Comparison of ENCODE assay signal across 9 mouse cellular contexts in the genomic region with DNA sequence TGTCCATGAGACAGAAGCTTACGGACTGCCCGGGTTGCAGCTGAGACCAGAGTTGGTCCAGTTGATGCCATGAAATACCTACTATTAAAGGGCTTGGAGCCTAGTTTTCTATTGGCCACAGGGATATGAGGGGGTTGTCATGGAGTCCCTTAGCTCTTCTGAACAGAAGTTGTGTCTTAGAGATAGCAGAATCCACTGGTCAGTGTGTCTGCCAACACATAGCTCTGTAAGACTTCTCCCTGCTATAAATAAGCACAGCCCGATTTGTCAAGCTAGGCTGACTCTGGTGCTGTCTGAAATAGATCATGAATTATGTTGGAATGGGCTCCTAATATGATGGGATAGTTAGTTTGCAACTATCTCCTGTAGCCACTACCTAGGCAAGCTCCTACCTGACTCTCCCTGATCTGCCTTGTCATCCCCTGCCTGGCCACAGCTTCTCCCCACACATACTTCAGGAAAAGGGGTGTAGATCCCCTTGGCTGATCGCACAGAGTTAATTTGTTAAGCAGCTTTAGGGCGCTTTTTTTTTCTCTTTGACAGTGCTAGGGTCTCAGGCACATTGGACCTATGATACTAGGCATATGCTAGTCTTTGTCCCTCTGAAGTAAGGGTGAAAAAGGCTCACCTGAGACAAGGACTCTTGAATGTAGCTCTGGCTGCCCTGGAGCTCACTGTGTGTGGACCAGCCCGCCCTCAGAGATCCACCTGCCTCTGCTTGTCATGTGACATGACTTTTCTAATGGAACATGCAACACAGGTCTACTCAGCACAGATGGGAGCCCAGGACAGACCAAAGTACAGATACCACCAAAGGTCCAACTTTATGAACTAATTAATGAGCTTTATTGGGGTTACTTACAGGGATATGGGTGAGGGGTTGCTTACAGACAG. TPM values are rescaled to one million over a fixed set of nuclear protein-coding genes. Genes with fewer than 3 reads are reported as not detected.
DNase-seq lines count a peak whose midpoint lies in the region; ATAC-seq and TF ChIP-seq lines count a peak whose summit lies in the region.
"Had no signal": no experiment of that assay in that cellular context is flagged by ENCODE, and none has a peak within 500 bp of the region (broad histone marks: within the 10 kb centered on the region; RNA-seq: fewer than 3 reads in every experiment).

No protein-coding gene starts in this region.

- peaks cover 52% of the 10 kb centered on the region for H3K36me3 ChIP-seq in megakaryocyte, embryonic 14.5 days (replicated peaks; ENCODE audit: low read length)
- peaks cover 44% of the 10 kb centered on the region for H3K36me3 ChIP-seq in heart, embryonic 12.5 days
- peaks cover 49% of the 10 kb centered on the region for H3K36me3 ChIP-seq in limb, embryonic 13.5 days
- peaks cover 29% of the 10 kb centered on the region for H3K36me3 ChIP-seq in stomach, embryonic 14.5 days (ENCODE audit: control insufficient read depth, insufficient read depth, low read length)
- peaks cover 13% of the 10 kb centered on the region for H3K36me3 ChIP-seq in thymus, adult 2 months (ENCODE audit: control insufficient read depth, insufficient read depth, low read length)

- no peak for TF ChIP-seq CTCF in thymus, adult 2 months (IDR thresholded peaks at IDR 0.05; ENCODE audit: borderline replicate concordance, control insufficient read depth, extremely low read depth, insufficient read depth, low read length, poor library complexity)

- no peak for ATAC-seq in megakaryocyte, adult 5-6 weeks (ENCODE audit: poor library complexity, severe bottlenecking)
- peak; percentile 31; the same call in 1 of the 2 replicates for ATAC-seq in heart, embryonic 12.5 days (ENCODE audit: insufficient number of reproducible peaks, low FRiP score)
- no peak for ATAC-seq in limb, embryonic 13.5 days (ENCODE audit: low FRiP score, low read depth)
- ATAC-seq in stomach, embryonic 14.5 days (ENCODE audit: insufficient number of reproducible peaks, insufficient read depth, low FRiP score, low read depth) = no peak

- H3K27ac ChIP-seq in heart, embryonic 12.5 days (ENCODE audit: poor library complexity, severe bottlenecking) = peak overlapping the region; percentile 88
- H3K27ac ChIP-seq in limb, embryonic 13.5 days = no peak overlapping the region
- no peak overlapping the region for H3K27ac ChIP-seq in stomach, embryonic 14.5 days (ENCODE audit: low read length)
- no peak overlapping the region for H3K27ac ChIP-seq in thymus, adult 2 months (ENCODE audit: control insufficient read depth, insufficient read depth, low read length)

- 53% methylated on average over 6 of the region's 6 CpGs for WGBS in heart, embryonic 12.5 days
- 74% methylated on average over 6 of the region's 6 CpGs for whole genome bisulfite sequencing in limb, embryonic 13.5 days
- WGBS in stomach, embryonic 14.5 days = 70% methylated on average over 6 of the region's 6 CpGs
- WGBS in thymus, adult 2 months = 77% methylated on average over 6 of the region's 6 CpGs

- peak overlapping the region; percentile 97 for H3K4me2 ChIP-seq in heart, embryonic 12.5 days
- peak overlapping the region; percentile 84 for H3K4me2 ChIP-seq in limb, embryonic 13.5 days (replicated peaks)
- H3K4me2 ChIP-seq in stomach, embryonic 14.5 days (replicated peaks; ENCODE audit: low read depth, low read length) = peak overlapping the region; percentile 95

- peak overlapping the region; percentile 93 for H3K4me3 ChIP-seq in megakaryocyte, embryonic 14.5 days (replicated peaks)
- H3K4me3 ChIP-seq in heart, embryonic 12.5 days = peak overlapping the region; percentile 66
- H3K4me3 ChIP-seq in limb, embryonic 13.5 days = peak overlapping the region; percentile 62
- H3K4me3 ChIP-seq in stomach, embryonic 14.5 days (ENCODE audit: low read depth, low read length) = peak overlapping the region; percentile 49
- H3K4me3 ChIP-seq in thymus, adult 2 months (ENCODE audit: control insufficient read depth, insufficient read depth, low read length) = no peak overlapping the region

- no peak for TF ChIP-seq POLR2A in thymus, adult 2 months (IDR thresholded peaks at IDR 0.05; ENCODE audit: control insufficient read depth, extremely low read depth, insufficient read depth, low read length, poor library complexity)

- no peak for DNase-seq in cerebellum, postnatal 4 days (ENCODE audit: low spot score in 2 of 2)
- DNase-seq in cerebellum, postnatal 36 days = no peak
- DNase-seq in thymus, adult 2 months = no peak

- no peaks in the 10 kb centered on the region for H3K9me3 ChIP-seq in megakaryocyte, embryonic 14.5 days
- no peaks in the 10 kb centered on the region for H3K9me3 ChIP-seq in heart, embryonic 12.5 days (replicated peaks)
- no peaks in the 10 kb centered on the region for H3K9me3 ChIP-seq in limb, embryonic 13.5 days
- no peaks in the 10 kb centered on the region for H3K9me3 ChIP-seq in stomach, embryonic 14.5 days (ENCODE audit: control insufficient read depth, low read depth, low read length)

- H3K9ac ChIP-seq in heart, embryonic 12.5 days = peak overlapping the region; percentile 75
- peak overlapping the region; percentile 75 for H3K9ac ChIP-seq in limb, embryonic 13.5 days
- peak overlapping the region; percentile 34; the same call in 1 of the 2 replicates for H3K9ac ChIP-seq in stomach, embryonic 14.5 days (replicated peaks; ENCODE audit: low read depth, low read length)

- no peaks in the 10 kb centered on the region for H3K27me3 ChIP-seq in megakaryocyte, embryonic 14.5 days (replicated peaks)
- H3K27me3 ChIP-seq in heart, embryonic 12.5 days (replicated peaks) = no peaks in the 10 kb centered on the region
- no peaks in the 10 kb centered on the region for H3K27me3 ChIP-seq in limb, embryonic 13.5 days
- H3K27me3 ChIP-seq in stomach, embryonic 14.5 days (ENCODE audit: control insufficient read depth, insufficient read depth, low read length) = no peaks in the 10 kb centered on the region
- no peaks in the 10 kb centered on the region for H3K27me3 ChIP-seq in thymus, adult 2 months (ENCODE audit: control insufficient read depth, insufficient read depth, low read length)

- peaks cover 54% of the 10 kb centered on the region for H3K4me1 ChIP-seq in megakaryocyte, embryonic 14.5 days
- peaks cover 39% of the 10 kb centered on the region for H3K4me1 ChIP-seq in heart, embryonic 12.5 days (replicated peaks)
- H3K4me1 ChIP-seq in limb, embryonic 13.5 days = peaks cover 27% of the 10 kb centered on the region
- H3K4me1 ChIP-seq in stomach, embryonic 14.5 days (ENCODE audit: control insufficient read depth, insufficient read depth, low read length) = peaks cover 21% of the 10 kb centered on the region; the same call in 1 of the 2 replicates
- H3K4me1 ChIP-seq in thymus, adult 2 months (replicated peaks; ENCODE audit: control insufficient read depth, insufficient read depth, low read length) = peaks cover 11% of the 10 kb centered on the region

RNA-seq across cellular contexts. Expression of a gene that starts 22.8 kb away (rescaled TPM):
- 478 and 1,194 TPM in 2 replicates for polyA plus RNA-seq in megakaryocyte, embryonic 14.5 days (2012; ENCODE audit: insufficient read depth, low replicate concordance)
- 29.1 and 32.3 TPM in 2 replicates for total RNA-seq in megakaryocyte, adult 5-6 weeks (2015)
- 30.1 and 34.8 TPM in 2 replicates for total RNA-seq in megakaryocyte, adult 5-6 weeks (2017)
- 62.7 and 63.0 TPM in 2 replicates for polyA plus RNA-seq in heart, embryonic 12.5 days (2016; fragmentation: Nextera tagmentation; extraction: Ambion mirVana)
- 43.9 and 45.8 TPM in 2 replicates for polyA plus RNA-seq in limb, embryonic 13.5 days (2015; fragmentation: Nextera tagmentation; extraction: Ambion mirVana)
- 56.2 and 57.2 TPM in 2 replicates for polyA plus RNA-seq in stomach, embryonic 14.5 days (2014; fragmentation: Nextera tagmentation; extraction: Ambion mirVana)
- polyA plus RNA-seq in thymus, adult 2 months (2012; rRNA removed) = 146 and 174 TPM in 2 replicates

RNA-seq across cellular contexts. Expression of a gene that starts 38.5 kb away (rescaled TPM):
- polyA plus RNA-seq in megakaryocyte, embryonic 14.5 days (2012; ENCODE audit: insufficient read depth, low replicate concordance) = 0.56 TPM in 1 of 2 replicates, not detected in the other
- total RNA-seq in megakaryocyte, adult 5-6 weeks (2015) = not detected in 2 replicates
- total RNA-seq in megakaryocyte, adult 5-6 weeks (2017) = not detected in 2 replicates
- not detected in 2 replicates for polyA plus RNA-seq in heart, embryonic 12.5 days (2016; fragmentation: Nextera tagmentation; extraction: Ambion mirVana)
- polyA plus RNA-seq in limb, embryonic 13.5 days (2015; fragmentation: Nextera tagmentation; extraction: Ambion mirVana) = not detected in 2 replicates
- polyA plus RNA-seq in stomach, embryonic 14.5 days (2014; fragmentation: Nextera tagmentation; extraction: Ambion mirVana) = not detected in 2 replicates
- 0.11 and 0.24 TPM in 2 replicates for polyA plus RNA-seq in thymus, adult 2 months (2012; rRNA removed)
- total RNA-seq: layer of hippocampus, adult 18-20 months had no signal

RNA-seq across cellular contexts. Expression of a gene that starts 51.6 kb away (rescaled TPM):
- not detected in 2 replicates for polyA plus RNA-seq in megakaryocyte, embryonic 14.5 days (2012; ENCODE audit: insufficient read depth, low replicate concordance)
- total RNA-seq in megakaryocyte, adult 5-6 weeks (2015) = not detected in 2 replicates
- not detected in 2 replicates for total RNA-seq in megakaryocyte, adult 5-6 weeks (2017)
- polyA plus RNA-seq in heart, embryonic 12.5 days (2016; fragmentation: Nextera tagmentation; extraction: Ambion mirVana) = 6.8 and 7.3 TPM in 2 replicates
- 5.7 and 6.5 TPM in 2 replicates for polyA plus RNA-seq in limb, embryonic 13.5 days (2015; fragmentation: Nextera tagmentation; extraction: Ambion mirVana)
- polyA plus RNA-seq in stomach, embryonic 14.5 days (2014; fragmentation: Nextera tagmentation; extraction: Ambion mirVana) = 20.6 and 21.2 TPM in 2 replicates
- polyA plus RNA-seq in thymus, adult 2 months (2012; rRNA removed) = 4.1 and 4.3 TPM in 2 replicates

RNA-seq across cellular contexts. Expression of a gene that starts 58.1 kb away (rescaled TPM):
- polyA plus RNA-seq in megakaryocyte, embryonic 14.5 days (2012; ENCODE audit: insufficient read depth, low replicate concordance) = 5.1 and 11.5 TPM in 2 replicates
- total RNA-seq in megakaryocyte, adult 5-6 weeks (2015) = not detected in 2 replicates
- not detected in 2 replicates for total RNA-seq in megakaryocyte, adult 5-6 weeks (2017)
- polyA plus RNA-seq in heart, embryonic 12.5 days (2016; fragmentation: Nextera tagmentation; extraction: Ambion mirVana) = 0.14 and 0.31 TPM in 2 replicates
- 0.83 and 0.92 TPM in 2 replicates for polyA plus RNA-seq in limb, embryonic 13.5 days (2015; fragmentation: Nextera tagmentation; extraction: Ambion mirVana)
- polyA plus RNA-seq in stomach, embryonic 14.5 days (2014; fragmentation: Nextera tagmentation; extraction: Ambion mirVana) = 0.55 TPM in 1 of 2 replicates, not detected in the other
- polyA plus RNA-seq in thymus, adult 2 months (2012; rRNA removed) = 0.46 and 0.82 TPM in 2 replicates
- total RNA-seq: layer of hippocampus, adult 18-20 months had no signal
